Mouse (Mus musculus): ENCODE results near the gene Pcdh8.

DNA sequence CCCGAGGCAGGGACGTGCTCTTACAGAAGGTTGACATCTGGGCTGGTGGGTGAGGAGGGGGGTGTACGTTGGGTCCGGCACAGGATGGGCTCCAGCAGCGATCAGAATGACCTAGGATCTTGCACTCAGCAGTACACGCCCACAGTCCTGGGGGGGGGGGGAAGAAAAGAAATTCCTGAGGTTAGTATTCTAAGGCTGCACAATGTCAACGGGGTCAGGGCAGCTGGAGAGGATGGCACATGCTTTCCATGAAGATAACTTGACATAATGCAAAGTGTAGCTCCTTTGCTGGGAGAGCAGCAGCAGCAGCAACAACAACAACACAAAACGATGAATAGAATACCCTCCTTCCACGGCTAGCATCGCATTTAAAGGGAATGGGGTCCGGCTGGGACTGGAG, 3.5 kb downstream of the Pcdh8 start:
- no peak for TF ChIP-seq POLR2A (IDR thresholded peaks at IDR 0.05; ENCODE audit: low read depth, low read length)
- no peak for TF ChIP-seq CTCF (IDR thresholded peaks at IDR 0.05; ENCODE audit: extremely low read depth, insufficient read length, insufficient replicate concordance, low read depth, low read length)

All from small intestine, adult 2 months (tissue).